Mouse (Mus musculus) adrenal gland, adult 8-10 months (tissue): ENCODE measurements around the gene Thada. TPM values are rescaled to one million over a fixed set of nuclear protein-coding genes. Genes with fewer than 3 reads are reported as not detected.
"Not testable (repeated sequence)": the region's sequence is repeated elsewhere in the genome, so short reads cannot be mapped to it uniquely, and the experiment has no call there.

Experiments
- DNase-seq: peaks from one replicate; pipeline ENCODE4 v3.0.0; 2022
- total RNA-seq, 4 experiments: library from RNA; stranded (reverse); gene quantifications; 2 replicates each; pipeline ENCODE4 v1.2.4; 2022

The Thada gene
- total RNA-seq, 4 experiments from 2014 or later, result 15.7 to 32.1 (median 19.0) TPM

DNA sequence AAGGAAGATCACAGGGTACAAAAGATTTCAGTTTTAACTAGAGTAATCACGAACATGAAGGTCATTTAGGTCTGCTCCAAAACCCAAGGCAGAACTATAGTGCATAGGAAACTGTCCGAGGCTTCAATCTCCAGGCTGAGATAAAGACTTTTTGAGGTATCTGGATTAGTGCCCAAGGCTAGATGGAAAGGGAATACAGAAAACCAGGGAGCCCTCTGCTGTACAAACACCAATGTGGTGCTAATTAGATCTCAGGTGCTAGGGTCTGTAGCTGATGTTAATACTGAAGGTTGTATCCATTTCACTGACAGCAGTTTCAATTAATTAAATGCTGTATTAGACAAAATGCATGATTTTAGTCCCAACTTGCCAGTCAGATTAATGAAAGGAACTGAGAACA is 124.3 kb downstream of the Thada start:
- DNase-seq, result no peak

DNA sequence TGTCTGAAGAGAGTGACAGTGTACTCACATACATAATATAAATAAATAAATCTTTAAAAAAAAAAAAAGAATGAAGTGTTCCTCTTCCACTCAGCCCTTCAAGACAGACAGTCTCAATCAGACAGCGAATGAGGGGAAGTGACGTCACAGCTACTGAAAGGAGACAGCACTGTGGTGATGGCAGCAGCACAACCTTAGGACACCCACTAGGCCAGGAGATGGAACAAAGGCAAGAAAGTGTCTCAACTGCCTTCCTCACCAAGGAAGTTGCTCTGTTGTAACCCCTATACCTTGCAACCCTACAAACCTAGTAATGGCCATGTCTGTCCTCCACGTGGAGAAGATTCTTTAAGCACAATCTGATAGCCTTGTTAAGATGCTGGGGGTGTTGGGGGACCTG is 125.4 kb downstream of the Thada start:
- no peak for DNase-seq

DNA sequence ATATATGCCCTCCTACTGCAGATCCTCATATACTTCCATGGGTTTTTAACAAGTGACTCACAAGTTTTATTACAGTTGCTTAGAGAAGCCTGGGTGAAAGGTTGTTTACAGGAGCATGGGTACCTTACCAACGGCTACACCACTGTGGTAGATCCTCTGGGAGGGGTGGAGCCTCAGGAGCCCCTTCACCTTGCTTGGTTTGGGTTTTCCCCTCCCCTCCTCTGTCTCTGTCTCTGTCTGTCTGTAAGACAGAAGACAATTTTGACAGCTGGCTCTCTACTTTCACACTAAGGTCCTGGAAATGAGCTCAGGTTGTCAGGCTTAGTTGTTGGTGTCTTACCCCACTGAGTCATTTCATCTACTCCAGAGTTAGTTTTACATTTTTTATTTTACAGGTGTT is 130.0 kb downstream of the Thada start:
- DNase-seq, result no peak

DNA sequence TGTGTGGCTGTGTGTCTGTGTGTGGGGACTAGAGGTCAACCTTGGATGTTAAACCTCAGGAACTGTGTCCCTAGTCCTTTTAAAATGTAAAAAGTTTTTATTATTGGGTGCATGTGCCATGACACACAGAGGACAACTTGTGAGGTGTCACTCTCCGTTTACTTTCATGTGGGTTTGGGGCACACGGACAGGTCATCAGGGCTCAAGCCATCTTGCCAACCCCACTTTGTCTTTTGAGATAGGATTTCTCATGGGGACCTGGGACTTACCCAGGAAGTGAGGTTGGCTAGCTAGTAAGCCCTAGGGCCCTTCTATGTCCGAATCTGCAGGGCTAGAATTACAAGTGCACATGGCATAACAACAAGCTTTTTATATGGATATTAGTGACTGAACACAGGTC is 130.9 kb downstream of the Thada start:
- no peak for DNase-seq

DNA sequence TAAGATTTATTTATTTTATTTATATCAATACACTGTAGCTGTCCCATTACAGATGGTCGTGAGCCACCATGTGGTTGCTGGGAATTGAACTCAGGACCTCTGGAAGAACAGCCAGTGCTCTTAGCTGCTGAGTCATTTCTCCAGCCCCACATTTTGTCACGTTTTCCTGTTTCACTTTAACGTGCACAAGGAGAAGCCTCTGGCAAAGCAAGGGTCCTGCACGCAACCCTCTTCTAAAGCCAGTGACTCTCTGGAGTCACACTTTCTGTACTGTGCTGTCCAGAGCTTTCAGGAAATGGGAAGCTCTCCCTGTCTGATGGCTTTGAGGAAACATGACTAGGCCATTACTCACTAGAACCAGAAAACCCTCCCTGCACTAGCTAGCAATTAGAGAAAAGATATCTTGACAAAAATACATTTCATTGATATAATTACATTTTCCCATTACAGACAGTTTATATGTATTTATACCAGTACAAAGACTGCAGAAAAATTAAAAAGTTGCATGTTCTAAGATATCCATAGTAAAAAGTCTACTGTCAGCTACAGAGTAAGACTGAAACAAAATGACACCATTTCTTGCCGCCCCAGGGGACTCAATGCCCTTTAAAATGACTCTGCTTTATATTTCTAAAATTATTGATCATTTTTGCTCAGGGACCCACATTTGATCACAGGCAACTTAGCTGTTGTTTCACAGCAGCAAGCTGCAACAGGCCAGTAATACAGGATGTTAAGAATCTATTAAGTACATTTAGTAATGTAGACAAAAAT is 131.6 kb downstream of the Thada start:
- no peak for DNase-seq

DNA sequence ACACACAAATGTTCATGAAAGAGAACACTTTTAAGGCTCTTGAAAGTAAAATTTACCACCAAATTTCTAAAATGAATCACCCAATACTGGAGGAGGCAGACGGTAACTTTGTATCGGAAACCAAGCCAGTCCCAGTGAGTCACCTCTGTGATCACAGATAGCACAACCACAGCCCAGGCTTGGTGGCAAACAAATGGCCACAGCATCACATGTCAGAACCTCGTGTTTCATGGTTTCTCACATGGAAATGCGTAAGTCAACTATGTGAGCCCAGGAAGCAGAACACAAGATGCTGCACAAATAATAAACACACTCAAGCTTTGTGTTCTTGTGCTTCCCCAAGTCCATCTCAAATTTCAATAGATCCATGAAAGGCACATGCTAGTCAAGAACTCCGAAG is 133.1 kb downstream of the Thada start:
- DNase-seq, result no peak

DNA sequence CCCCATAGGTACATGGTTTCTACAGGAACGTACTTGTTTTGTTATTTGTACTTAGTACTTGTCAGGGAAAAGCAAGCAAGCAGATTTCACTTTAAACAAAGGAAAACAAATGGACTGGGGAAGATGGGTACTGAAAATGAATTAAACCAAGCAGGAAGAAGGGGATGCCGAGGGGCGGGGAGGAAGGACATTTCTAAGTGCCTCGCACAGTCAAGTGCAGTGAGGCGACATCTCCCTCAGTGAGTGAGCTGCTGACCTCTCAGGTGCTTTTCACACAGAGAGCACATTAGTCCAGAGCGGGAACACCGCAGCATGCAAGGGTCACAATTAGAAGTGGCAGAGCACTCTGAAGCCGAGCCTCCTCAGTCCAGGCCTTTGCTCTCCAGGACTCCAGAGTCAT is 135.0 kb downstream of the Thada start:
- DNase-seq, result no peak

DNA sequence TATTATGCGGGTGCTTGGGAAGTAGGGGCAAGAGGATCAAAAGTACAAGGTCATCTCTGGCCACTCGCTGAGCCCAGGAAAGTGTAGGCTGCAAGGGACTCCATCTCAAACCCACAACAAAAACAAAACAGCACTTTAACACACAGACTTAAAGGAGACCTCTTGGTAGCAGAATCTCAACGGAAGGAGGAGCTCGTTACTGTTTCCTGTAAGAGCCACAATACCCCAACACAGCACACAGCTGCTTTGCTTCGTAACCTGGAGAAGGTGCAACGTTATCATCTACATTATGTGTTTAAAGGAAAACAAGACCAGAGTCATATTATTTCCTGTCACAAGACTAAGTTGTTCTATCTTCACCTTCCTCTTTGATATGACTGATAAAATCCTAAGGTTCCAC is 135.5 kb downstream of the Thada start:
- DNase-seq, result no peak

DNA sequence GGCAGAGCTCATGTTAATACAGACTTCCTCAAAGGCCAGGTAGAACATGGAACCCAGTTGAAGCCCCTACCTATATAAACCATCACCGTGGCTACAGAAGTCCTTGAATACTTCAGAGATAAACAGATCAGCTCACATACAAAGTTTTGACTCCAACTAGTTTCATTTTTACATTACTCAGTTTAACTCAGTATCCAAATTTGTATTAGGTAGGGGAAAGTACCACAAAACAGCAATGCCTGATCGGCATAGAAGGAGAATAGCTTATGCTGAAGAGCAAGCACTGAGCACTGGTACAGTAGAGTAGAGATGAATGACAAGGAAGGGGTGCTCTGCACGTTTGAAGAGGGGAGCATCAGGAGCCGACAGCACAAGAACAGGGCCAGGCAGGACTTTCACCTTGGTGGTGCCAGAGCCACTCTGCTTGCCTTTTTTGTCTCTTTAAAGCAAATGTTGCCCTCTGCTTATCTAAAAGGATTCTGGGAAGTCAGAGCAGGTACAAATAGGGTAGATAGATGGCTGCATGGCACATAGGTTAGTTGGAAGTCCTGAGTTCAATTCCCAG is 136.0 kb downstream of the Thada start:
- DNase-seq, result no peak

DNA sequence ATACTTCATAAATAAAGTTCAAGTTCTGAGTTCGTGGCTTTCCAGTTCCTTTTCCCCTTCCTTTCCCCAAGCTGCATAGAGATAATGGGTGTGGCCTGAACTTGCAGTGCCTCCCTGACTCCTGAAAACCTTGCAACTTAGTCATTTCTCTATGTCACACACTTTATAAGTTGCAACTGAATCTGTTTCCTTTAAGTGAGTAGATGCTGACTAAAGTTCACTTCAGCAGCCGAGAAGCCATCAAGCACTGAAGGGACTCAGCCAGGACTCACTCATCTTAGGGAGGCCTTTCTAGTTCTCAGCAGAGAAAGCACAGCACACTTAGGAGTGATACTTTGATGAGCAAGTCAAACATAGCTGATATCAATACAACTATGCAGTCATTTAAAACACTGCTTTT is 137.5 kb downstream of the Thada start:
- no peak for DNase-seq

DNA sequence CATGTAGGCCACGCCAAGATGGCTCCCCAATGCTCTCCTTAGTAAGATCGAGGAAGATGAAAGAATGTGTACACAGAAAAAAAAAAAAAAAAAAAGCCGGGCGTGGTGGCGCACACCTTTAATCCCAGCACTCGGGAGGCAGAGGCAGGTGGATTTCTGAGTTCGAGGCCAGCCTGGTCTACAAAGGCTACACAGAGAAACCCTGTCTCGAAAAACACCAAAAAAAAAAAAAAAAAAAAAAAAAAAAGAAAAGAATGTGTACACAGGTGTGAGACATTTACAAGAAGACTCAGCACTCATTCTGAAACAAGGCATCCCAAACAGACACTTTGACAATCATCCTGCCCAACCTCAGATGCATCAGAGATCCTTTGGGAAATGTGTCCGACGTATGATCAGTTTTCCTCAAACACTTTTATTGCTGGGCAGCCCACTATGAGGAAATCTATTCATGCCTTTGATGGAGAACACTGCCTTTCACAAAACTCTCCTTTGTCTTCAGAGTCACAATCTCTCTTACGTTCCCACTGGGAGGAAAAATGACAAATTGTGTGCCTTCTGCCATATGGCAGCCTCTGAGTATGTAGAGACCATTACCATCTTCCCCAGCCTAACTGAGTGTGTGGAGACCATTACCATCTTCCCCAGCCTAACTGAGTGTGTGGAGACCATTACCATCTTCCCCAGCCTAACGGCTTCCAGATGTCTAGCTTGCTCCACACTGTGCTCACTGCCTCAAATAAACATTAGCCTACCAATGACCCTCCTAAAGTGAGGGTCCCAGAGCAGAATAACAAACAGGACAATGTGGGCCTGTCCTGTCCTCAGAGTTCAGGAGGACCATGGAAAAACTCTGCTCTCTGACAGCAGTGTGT is 138.7 kb downstream of the Thada start:
- no peak for DNase-seq

DNA sequence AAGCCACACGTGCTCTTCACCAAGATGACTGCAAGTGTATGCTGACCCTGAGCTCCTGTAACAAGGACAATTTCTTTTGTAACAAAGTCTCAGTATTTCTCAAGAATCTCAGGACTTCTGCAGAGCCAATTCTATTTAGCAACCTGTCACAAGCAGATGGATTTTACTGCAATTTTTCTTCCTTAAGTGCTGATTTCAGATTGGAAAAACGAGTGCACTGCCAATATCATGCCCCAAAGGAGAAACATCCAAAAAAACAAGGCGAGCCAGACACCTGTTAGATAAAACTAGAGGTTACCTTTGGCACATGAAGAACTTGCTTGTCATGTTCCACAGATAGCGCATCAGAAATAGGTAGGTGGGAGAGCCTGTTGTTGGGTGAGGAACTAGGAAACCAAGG is 143.8 kb downstream of the Thada start:
- no peak for DNase-seq

DNA sequence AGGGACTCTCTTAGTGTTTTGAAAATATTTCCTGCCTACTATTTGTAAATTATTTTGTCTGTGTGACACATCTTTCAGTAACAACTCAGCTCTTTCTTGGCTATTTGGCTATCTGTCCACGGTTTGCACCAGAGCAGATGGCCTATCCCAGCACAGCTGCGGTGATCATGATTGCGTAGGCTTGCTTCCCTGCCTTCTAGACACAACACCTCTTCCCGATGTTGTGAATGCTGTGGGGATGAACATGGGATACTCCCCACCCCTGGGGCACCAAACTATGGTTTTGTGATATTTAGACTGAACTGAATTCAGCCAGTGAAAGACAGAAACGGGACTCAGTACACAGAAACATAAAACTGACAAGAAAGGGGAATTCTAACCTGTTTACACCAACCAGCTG is 144.7 kb downstream of the Thada start:
- DNase-seq, result no peak

DNA sequence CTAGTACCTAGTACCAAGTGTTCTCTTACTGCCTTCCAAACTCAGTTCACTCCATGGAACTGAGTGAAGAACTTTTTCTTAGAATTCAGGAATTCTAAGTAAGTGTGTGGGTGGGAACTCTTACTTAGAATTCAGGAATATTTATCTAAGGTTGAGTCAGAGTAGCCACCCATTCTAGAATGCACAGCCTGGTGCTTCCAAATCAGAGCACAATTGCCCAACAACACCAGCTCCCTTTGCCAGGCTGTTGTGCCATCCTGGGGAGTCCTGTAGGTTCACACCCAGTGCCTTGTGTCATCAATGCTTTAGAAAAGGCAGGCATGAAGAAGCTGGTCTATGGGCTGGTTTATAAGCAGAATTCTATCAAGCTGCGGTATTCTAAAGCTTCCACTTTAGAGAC is 145.4 kb downstream of the Thada start:
- DNase-seq, result peak; percentile 69

DNA sequence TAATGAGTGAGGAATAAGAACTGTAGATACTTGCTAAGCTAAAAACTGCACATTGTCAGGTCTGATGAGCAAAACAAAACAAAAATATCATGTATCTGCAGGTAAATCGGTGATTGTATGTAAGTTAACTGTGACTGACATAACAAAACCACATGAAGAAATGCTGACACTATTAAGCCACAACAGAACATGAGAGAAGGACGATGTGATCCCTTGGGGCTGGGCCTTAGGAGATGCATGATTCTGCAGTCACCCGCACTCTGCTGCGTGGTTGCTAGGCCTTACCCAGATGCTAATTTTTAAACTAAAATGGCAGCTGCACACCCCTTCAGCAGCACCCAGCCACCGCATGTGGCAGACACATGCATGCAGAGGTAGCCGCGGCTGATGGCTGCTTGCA is 151.7 kb downstream of the Thada start:
- no peak for DNase-seq

DNA sequence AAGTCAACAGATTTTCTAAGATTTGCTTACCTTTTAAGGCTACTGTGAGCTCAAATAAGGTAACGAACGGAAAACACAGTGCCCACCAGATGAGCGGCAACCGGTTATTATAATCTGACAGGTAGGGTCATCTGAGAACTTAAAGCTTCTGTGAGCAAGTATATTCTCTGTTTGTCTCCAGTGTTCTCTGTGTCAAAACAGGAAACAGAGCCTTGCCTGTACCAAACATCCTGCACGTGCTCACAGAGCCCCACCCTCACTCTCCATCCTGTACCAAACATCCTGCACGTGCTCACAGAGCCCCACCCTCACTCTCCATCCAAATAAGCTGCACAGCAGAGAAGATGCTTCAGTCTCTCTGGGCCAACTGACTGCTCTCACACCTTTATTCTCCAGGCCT is 152.5 kb downstream of the Thada start:
- DNase-seq, result no peak

DNA sequence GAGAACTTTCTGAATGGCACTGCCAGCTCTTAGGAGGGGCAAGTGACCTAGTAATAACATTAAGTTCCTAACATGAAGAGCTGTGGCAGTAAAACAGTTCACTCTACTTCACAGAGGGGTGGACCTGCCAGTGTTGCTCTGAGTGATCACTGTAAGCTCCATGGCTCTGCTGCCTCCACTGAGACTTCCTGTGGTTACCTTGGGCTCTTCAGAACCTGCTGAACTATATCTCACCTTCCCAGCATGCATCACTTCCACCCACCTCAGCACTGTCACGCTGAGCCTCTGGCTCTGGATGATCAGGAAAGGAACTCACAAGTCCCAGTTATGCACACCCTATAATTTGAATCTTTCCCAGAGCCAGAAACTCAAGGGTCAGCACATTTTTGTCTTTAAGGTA is 159.9 kb downstream of the Thada start:
- no peak for DNase-seq

DNA sequence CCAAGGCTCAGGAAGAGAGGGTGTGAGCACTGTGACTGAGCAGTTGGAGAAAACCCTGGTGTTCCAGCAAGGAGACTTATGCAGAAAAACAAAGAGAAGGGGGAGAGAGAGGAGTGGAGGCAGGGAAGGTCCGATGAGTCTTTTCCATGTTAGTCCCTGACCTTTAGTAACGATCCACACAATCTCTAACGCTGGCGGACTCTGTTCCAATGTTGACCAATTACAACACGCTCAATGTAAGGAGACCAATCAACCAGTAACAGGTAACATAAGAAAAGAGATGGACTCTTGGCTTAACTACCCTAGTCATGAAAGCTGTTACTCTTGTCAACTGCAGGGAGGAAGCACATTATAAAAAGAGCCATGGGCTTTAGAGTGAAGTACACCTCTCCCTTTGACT is 160.9 kb downstream of the Thada start:
- no peak for DNase-seq

DNA sequence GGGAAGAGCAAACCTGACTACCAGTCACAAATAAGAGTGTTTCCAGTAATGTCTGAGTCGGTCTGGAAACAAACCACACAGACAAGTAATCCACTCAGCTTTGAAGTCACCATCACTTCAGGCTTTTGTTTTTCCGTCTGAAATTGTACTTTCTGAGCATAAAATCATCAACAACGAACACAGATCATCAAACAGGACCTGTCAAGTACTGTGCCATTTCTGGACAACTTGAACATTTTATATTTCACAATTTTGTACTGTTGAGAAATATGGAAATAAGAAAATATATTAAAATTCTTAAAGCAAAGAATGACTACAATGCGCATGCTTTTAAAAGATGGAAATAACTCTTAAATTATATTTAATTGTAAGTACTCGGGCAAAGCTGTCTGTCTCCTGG is 161.9 kb downstream of the Thada start:
- DNase-seq, result no peak

DNA sequence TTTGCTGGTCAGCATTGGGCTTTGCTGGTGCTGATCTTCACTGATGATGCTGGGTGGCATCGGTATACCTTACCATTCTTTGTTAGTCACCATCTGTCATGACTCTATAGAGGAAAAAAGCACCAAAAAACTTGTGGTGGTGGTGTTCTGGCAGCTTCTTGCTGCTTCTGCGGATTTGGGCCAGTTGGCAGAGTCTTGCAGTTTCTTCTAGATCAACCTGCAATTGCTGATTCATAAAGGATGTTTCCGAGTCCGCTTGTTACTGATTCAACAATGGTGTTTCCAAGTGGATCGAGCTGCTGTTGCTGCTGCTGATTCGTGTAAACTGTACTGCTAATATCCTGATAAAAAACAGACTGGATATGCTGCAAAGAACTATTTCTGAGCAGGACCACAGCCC is 168.0 kb downstream of the Thada start:
- no peak for DNase-seq

DNA sequence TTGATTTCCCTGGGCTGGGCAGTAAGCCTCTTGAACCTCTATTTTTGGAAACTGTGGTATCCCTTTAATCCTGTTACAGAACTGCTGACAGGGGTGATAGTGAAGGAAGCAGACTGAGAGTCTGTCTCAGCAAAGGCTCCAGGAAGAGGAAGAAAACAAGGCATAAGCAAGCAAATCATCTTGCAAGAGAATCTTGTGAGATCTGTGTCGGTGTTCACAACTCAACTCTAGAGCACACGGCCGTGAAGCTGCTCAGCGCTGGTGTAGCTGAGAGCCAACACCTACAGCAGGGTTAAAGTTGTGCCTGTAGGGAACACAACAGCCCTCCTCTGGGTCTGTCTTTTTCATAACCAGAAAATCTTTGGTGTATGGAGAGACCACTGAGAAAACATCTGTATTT is 172.8 kb downstream of the Thada start:
- no peak for DNase-seq

DNA sequence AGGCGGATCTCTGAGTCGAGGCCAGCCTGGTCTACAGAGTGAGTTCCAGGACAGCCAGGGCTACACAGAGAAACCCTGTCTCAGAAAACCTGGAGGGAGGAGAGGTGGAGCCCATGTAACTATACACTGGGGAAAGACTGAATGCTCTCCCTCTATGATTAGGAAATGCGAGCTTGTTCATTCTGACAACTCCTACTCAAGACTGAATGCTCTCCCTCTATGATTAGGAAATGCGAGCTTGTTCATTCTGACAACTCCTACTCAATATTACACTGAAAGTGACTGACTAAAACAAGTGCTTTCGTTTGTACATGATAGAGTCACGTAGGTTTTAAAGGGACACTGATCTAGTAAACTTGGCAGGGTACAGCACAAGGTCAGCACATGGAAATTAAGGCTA is 174.8 kb downstream of the Thada start:
- DNase-seq, result not testable (repeated sequence)

DNA sequence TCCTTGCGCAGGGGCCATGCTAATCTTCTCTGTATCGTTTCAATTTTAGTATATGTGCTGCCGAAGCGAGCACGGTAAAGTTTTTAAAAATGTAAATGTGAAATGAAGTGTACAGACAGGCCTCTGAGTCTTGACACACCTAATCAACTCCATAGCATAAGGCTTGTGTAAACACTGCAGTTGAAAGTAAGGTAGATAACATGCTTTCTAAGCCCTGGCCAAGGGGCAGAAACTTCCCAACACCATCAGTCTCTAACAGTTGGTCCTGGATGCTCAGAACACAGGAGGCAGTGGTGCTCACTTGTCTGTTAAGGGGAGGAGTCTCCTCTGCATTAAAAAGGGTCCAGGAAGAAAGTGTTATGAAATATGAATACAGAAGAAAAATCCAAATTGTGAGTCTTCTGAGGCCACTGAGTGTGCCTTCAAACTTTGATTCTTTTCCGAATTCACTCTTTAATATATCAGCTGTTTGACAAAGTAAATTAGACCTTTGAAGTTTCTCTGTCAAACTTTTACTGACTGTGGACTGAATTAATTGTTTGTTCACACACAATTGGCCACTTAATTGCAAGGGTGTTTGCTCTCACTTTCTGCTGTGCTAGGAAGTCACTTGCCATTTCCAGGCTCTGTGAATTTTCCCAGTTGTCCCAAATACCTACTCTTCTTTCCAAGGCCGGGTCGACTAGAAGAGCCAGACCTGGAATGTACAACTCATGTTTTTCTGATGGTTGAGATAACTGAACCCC is 178.2 kb downstream of the Thada start:
- no peak for DNase-seq
